Mouse (Mus musculus) spleen, postnatal 36 days (tissue): ENCODE measurements around the gene Clca1.
"Not testable (repeated sequence)": the region's sequence is repeated elsewhere in the genome, so short reads cannot be mapped to it uniquely, and the experiment has no call there.

Source experiments
- DNase-seq, 2 experiments: peaks; one replicate each; pipeline ENCODE4 v3.0.0; 2022; ENCODE audit warnings: low spot score in 2 of 2, mixed read lengths in 1 of 2

Clca1 gene

DNA sequence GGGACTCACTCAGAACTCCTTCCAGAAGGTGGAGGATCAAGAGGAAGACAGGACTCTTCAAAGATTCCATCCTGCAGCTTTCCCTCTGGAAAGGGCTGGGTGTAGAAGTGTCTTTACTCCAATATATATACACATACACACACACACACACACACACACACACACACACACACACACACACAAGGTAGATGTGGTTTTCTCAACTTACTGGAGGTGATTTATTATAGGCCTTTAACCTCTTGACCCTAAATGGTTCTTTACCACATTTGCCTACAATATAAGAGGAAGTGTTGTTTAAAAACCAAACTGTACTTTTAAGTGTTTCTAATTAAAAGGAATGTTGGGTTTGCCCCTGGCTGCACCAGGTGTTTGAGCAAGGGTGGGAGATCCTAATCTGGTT, at the start of gene Clca1:
Gene Clca1, minus strand, starts transcription at position 101 of the 400 bp plus-strand sequence.
- no peak for DNase-seq

DNA sequence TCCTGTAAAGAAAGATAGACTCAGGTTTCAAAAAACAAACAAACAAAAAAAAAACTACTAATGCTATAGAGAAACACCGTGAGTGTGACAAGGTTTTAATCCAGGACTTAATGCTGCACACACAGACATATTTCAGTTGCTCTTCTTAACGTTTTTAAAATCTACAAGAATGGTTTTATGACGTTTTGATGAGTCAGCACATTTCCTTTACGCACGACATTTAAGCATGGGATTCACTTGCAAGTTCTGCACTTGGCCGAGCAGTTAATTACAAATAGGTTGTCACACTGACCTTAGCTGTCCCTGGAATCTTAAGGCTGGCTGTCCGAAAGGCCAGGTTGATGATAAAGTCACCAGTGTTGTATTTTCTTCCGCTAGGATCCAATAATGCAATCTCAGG, 48.3 kb upstream of the Clca1 start:
- DNase-seq: no peak

DNA sequence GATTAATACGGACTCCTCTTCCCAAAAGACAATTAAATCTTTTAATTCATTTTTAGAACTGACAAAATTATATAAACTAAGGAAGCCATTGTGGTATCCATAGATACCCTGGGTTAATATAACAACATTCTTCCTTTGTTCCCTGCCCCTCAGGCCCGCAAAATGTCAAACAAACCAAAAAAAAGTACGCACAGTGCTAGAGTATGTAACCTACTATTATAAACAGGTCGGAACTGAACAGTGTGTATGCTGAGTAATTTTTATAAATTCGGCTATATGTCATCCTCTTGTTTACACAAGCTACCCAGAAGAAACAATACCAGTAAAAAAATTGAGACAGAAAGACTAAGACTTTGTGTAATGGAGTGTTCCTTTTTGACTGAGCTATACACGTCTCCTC, 45.8 kb upstream of the Clca1 start:
- no peak for DNase-seq

DNA sequence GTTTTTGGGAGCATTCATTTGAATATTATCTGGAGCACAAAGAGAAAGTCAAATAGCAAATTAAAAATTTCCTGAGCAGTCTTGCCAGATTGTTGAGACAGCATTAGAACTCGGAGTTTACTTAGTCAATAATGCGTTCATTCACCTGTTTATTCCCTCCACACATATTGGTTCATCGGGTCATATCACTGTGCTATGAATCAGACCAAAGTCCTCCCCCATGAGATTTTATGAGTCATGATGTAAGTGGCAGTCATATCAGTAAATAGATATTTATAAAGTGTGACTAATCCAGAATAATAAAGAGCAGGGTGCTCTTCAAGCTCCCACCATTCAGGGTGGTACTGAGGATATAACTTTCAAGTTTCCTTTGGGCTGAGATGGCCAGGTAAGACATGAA, 39.8 kb upstream of the Clca1 start:
- no peak for DNase-seq

DNA sequence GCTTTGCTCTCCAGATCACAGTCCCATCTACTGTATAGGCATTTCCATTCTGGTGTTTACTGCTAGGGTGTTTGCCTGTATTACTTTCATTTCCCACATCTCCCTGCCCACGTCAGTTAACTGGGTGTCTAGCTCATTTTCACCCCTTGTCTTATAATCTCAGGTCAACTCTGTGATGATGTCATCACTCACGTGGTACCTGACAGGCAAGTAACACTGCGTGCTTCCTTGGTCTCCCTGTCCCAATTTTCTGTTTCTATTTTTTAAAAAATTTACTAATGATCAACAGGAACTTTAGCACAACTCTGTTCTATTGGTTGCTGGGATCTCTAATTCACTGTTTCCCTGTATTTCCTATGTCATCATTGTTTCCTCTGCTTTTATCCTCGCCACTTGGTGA, 36.4 kb upstream of the Clca1 start:
- no peak for DNase-seq

DNA sequence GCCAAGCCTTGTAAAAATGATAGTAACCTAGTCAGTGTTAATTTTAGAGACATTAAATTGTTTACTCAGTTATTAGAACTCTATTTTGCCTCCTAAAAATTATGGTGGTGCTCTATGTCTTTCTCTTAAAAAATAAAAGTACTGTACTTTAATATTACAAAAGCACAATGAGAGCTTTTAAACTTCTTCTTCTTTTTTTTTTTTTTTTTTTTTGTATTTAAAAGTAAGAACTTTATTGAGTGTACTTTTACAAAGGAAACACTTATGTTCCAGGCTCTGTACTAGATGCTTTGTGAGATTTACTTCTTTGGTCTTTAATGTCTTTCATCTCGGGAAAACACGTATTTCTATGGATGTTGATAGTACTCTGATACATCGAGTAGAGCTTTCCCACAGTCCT, 22.6 kb upstream of the Clca1 start:
- DNase-seq: not testable (repeated sequence)

DNA sequence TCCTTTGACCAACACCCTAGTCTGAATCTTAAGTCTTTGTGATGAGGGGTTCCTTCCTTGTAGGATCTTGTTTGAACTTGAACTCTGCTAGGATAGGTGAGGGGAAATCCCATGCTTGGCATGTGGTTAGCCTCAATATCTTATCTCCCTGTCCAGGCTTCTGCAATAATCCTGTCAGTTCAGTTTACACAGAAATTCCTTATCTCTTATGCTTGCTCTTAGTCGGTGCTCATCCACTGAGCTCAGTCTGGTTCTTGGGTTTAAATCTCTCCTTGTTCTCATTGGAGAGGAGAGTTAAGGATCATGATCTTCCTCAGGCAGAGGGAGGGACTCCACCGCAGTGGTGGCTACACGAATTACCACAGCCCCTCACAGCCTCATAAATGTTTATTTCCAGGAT, 17.2 kb upstream of the Clca1 start:
- DNase-seq: no peak

DNA sequence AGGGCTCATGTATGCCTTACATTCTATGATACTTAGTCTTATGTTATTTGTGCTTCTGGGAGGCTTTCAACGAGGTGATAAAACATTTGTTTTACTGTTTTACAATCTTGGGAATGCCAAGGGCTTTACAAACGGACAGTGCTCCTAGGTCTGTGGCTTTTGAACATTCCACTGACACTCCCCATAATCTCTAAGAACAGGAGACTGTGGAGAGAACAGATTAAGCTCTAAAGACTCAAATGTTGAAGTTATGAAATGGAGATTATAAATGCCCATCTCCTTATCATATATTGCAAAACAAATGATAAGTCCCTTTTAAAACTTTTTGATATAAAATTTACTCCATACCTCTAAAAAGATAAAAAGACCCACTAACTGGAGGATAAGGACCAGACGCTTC, 6.2 kb upstream of the Clca1 start:
- DNase-seq: no peak

DNA sequence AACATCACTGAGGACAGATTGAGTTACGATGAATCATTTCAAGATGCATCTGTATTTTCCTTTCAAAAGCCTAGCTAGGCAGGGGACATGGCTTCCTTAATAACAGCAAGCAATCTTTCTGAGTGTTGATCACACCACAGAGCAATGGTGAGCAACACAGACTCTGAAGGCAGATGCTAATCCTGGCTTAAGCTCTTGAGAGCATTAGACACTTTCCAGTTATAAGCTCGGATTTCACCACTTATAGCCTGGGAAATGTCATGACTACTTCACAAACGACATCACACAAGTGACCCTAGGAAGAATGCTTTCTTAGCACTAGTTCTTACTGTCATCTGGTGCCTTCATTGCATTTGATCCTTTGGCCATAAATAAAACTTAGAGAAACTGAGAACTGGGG, 4.5 kb downstream of the Clca1 start:
- no peak for DNase-seq

DNA sequence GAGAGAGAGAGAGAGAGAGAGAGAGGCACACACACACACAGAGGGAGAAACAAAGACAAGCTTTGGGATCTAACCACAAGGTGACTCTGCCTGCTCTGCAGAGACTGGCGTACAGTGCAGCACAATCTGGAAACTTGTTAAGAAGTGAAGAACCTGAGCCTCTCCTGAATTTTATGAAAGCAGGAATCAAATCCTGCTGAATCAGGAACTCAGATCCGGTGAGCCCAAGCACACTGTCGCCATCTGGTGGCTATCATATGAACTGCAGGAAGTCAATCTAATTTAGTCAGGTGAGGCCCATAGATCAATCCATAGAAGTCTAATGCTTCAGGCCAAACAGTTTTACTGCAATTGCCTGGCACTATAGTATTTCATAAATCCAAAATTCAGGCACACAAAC, 5.8 kb downstream of the Clca1 start:
- no peak for DNase-seq

DNA sequence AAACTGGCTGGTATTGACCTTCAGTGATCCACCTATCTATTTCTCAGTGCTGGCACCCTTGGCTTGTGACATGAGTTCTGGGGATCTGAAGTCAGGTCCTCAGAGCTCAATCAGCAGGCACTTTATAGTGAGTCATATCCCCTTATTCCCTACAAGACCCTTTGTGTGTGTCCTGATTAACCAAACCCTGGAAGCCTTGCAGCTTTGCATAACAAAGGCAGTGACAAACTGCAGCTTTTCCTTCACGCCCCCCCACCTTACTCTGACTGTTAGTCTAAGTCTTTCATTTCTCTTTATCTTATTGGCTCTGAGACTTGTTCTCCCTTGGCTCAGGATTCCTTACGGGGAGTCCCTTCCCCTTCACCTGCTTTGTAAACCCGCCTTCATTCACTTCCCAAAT, 14.8 kb downstream of the Clca1 start:
- no peak for DNase-seq

DNA sequence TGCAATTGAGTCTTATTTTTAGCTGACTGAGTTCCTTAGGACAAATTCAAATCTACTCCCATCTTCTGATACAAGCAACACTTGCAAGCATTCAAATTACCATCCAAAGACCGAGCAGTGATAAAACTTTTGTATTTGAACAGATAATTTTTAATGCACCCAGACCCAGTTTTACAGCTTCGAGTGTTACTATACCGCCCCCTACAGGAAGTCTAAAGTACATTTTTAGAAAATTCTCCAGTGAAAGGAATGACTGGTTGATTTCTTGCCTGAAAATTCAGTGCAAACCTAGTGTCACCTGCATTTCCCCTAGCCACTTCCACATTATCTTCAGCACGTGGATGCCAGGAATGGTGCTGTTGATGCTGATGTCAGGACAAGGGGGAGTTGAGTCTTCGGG, 28.2 kb downstream of the Clca1 start:
- DNase-seq: no peak

DNA sequence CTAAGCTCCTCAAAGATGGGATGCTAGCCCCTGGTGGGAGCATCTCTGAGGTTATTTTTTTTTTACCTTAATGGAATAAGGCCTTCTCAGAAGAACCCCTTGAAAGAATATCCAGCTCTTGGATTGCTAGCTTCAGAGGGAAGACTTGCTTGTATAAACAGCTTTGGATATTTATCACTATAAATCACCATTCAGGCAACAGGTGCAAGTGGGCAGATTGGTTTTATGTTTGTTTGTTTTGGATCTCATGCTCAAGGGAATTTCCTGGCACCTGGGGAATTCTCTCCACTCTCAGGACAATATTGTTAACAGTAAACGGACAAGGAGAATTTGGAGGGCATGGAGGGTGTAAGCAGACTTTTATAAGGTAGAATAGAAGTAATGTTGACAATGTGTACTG, 31.7 kb downstream of the Clca1 start:
- DNase-seq: no peak

DNA sequence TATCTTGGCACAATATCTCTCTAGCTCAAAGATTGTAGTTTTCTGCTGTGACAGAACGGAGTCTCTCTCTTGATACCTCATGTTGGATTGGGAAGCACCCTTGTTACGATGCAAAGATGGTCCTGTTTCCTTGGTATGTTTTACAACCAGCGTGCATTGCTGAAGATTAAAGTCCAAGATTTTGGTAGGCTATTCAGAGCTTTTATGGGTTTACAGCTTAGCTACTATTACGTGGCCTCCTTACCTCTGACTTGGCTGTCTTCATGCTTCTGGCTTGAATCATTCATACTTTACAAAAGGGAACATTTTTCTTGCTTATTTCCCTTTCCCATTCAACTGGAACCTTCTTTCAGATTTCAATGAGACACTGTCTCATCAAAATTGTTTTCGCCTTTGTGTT, 39.5 kb downstream of the Clca1 start:
- no peak for DNase-seq

DNA sequence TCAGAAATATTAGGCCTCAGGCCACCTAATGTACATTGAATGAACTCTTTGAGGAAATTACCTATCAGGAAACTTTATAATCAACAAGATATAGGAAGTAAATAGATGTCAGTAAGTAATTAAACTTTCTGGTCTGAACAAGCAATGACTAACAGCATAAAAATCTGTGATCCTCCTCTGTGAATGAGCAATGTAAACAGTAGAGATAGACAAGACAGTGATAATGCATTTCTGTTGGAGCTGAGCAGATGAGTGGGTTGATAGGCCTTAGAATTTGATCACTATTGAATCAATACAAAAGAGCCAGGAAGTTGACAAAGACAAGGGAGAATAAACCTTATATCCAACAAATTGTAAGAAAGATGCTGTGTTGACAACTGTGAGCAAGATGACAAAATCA, 40.0 kb downstream of the Clca1 start:
- DNase-seq: no peak

DNA sequence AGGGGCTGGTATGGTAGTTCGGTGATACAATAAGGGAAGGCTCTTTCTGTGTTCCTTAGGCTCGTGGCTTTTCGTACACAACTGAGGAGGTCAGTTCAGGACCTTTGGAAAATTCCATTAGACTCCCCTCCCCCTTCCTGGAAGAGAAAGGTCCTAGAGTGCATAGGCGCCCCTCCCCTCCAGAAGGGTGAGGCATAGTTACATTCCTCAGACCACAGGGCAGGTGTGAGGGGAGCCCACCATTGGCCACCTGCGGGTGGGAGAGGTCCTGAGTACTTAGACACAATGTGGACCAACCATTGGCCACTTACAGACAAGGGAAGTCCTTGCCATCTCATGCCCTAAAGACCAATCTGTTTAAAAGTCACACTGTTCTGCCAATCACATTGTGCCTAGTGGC, 46.7 kb downstream of the Clca1 start:
- no peak for DNase-seq

DNA sequence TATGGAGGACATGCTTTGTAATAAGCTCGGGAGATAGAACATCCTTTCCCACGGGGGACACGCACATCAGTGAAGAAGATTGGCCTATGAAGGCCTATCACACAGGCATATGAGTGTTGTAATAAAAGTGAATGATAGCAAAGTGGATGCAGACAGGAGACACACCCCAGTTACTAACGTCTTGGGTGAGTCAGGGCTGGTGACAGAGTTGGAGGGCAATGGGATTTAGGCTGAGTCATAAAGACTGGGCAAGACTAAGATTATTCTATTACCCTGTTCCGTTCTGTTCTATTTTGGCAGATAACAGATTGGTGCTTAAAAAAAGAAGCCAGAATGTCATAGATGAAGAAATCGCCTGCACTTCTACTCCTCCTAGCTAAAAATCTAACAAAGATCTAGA, 52.0 kb downstream of the Clca1 start:
- no peak for DNase-seq

DNA sequence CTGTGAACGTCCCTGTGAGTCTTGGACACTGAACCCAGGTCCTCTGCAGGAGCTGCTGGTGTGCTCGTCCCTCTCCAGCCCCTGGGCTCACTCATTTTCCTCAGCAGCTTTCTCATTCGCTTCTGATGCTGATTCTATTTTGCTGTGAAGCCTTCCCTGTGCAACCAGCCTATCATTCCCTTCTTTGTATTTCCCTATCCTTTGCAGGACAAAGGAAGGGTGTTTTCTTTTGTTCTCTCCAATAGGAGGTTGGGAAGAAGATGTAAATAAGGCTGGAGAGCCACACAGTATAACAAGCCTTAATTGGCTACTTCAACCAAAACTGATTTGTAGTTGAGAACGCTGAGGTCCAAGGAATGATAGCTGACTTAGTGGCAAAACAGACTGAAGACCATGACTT, 54.9 kb downstream of the Clca1 start:
- no peak for DNase-seq

DNA sequence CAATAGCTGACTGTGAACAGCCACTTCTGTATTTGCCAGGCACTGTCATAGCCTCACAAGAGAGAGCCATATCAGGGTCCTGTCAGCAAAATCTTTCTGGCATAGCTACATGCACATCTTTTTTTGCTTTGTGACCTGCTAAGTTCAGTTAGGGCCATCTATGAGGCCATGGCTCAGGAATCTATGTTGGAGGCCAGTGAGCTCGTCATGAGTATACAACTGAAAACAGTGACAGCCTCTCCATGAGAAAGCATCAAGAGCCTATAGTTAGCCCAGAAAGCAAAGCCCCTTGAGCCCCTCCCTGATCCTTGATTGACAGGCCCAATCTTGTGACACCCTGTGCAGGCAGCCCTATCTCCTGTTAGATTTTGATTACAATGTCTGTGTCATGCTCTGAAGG, 56.5 kb downstream of the Clca1 start:
- DNase-seq: no peak

DNA sequence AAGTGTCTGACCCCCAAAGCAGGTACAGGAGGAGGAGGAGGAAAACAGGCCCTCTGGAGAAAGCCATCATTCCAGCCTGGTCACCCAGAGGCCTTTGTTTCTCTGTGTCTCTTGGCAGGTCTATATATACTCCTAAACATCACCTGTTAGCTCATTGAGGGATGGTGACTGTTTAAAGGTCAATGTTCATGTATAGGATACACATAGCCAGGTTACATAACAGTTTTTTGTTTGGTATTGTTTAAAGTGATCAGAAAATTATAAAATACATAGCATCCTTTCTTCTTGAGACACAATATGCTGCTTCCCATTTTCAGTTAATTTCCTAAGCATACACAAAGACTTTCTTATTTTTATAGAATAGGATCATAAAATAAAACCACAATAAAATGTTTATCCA, 57.6 kb downstream of the Clca1 start, which contains the start of gene Clca4a:
Gene Clca4a, minus strand, starts transcription at position 101 of the 400 bp plus-strand sequence.
- no peak for DNase-seq

DNA sequence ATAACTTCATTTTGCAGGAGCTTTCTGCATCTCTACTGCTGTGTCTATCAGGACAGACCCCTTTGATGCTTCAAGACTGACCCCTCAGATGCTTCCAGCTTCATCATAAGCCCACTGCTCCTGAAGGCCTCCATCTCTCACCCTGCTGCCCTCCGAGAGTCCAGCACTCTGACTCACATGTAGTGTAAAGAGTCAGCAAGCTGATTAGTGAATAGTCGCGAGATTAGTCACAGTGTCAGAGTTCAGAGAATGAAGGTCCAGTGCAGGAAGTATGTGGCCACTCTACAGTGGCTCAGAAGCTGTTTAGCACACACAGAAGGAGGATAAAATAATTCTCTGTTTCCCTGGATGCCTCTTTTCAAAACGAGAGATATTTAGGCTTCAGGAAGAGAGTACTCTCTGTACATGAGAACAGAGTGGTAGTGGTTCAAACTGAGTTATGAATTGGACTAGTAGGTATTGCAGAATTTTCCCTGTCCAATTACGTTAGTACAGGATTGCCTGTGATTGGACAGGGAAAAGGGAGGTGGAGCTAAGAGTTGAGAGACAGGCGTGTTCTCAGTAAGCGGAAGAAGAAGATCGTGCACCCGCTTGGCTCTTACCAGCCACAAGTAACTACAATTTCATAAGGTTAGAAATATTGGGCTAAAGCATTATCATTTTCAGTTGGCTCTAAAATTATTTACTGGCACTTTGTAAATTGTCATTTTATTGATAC, 60.9 kb downstream of the Clca1 start:
- no peak for DNase-seq

DNA sequence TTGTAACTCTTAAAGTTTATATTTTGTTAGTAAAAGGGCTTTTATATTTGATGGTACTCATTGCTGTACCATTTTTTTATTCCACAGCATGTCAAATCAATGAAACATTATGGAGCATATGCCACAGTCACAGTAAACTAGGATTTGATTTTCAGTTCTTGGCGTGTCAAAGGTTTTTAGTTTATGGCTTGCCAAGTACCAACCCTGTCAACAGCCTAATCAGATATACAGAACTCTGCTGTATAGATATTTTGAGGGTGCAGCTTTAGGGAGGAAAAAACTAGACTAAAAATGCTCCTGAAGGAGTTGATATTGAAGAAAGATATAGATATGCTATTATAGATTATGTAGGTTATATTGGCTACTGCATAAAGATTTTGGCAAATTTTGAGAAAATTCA, 62.8 kb downstream of the Clca1 start:
- DNase-seq: no peak

DNA sequence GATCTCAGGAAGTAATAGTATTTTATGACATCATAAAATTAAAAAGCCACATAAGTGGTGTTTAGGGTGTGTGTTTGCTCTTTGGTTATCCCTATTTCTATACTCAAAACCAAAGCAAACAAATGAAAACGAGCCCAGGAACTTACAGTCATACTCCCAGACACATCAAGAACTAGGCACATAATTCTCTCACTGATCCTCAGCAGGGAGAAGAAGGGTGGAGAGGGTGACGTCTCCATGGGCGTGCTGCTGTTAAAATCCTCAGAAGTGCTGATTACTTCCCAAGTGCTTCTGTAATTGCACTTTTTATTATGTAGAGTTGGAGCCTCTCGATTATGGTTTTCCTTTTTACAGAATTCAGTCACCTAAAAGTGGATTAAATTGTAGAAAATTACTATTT, 66.5 kb downstream of the Clca1 start:
- no peak for DNase-seq
